Mouse (Mus musculus) midbrain, postnatal 0 days (tissue): ENCODE data around the gene Tacc2. TPM values are rescaled to one million over a fixed set of nuclear protein-coding genes. Genes with fewer than 3 reads are reported as not detected.

Experiments
- ATAC-seq: fragments of 200-750 bp; cut with Nextera tagmentation; 2 replicates; pipeline ENCODE4 v1.8.0; 2017; ENCODE audit warnings: moderate number of reproducible peaks, mild to moderate bottlenecking, moderate TSS enrichment, moderate library complexity; ENCODE audit not compliant: low FRiP score
- DNase-seq: peaks from one replicate; pipeline ENCODE4 v3.0.0-alpha.2; 2015; ENCODE audit warnings: low spot score
- H3K27ac ChIP-seq: fragments of 300-500 bp; sonication (generic); 2 replicates; pipeline ENCODE4 v1.5.1; 2014; ENCODE audit warnings: low read depth, mild to moderate bottlenecking, low read length, mixed read lengths
- H3K27me3 ChIP-seq: fragments of 300-500 bp; sonication (generic); 2 replicates; pipeline ENCODE4 v1.6.1; 2014; ENCODE audit warnings: low read length, control low read depth, mixed read lengths; ENCODE audit not compliant: insufficient read depth
- H3K36me3 ChIP-seq: fragments of 300-500 bp; sonication (generic); 2 replicates; pipeline ENCODE4 v1.6.1; 2014; ENCODE audit warnings: low read length, control low read depth, mixed read lengths; ENCODE audit not compliant: insufficient read depth
- H3K4me1 ChIP-seq: fragments of 300-500 bp; sonication (generic); 2 replicates; pipeline ENCODE4 v1.6.1; 2014; ENCODE audit warnings: mild to moderate bottlenecking, control low read depth, antibody characterized with exemption, low read length, mixed read lengths; ENCODE audit not compliant: insufficient read depth
- H3K4me2 ChIP-seq: fragments of 300-500 bp; sonication (generic); 2 replicates; pipeline ENCODE4 v1.6.1; 2014; ENCODE audit warnings: low read depth, mild to moderate bottlenecking, low read length, mixed read lengths; ENCODE audit not compliant: poor library complexity, severe bottlenecking
- H3K4me3 ChIP-seq: fragments of 300-500 bp; sonication (generic); 2 replicates; pipeline ENCODE4 v1.5.1; 2014; ENCODE audit warnings: low read depth, mild to moderate bottlenecking, low read length, moderate library complexity
- H3K9ac ChIP-seq: fragments of 300-500 bp; sonication (generic); replicated peaks from 2 replicates; pipeline ENCODE4 v1.6.1; 2014; ENCODE audit warnings: mild to moderate bottlenecking, low read length, moderate library complexity, mixed read lengths; ENCODE audit not compliant: poor library complexity, severe bottlenecking
- H3K9me3 ChIP-seq: fragments of 300-500 bp; sonication (generic); 2 replicates; pipeline ENCODE4 v1.6.1; 2016; ENCODE audit warnings: low read length, control low read depth
- CTCF ChIP-seq: IDR thresholded peaks from 2 replicates; pipeline ENCODE4 v1.5.1; 2016; ENCODE audit warnings: antibody characterized with exemption, mild to moderate bottlenecking
- WGBS: fragments of 180-500 bp; shearing (Covaris S2); extraction: QIAGEN DNeasy Blood & Tissue Kit; methylation state at CpG from one replicate; pipeline ENCODE4 v1.1.7; 2014; 5-methylcytosine and 5-hydroxymethylcytosine counted together
- polyA plus RNA-seq: library from polyadenylated mRNA; unstranded; fragments of >200 nt; fragmentation: Nextera tagmentation; extraction: Ambion mirVana; gene quantifications from 2 replicates; pipeline ENCODE4 v1.2.1, GENCODE M21; 2015
- total RNA-seq: library from RNA; depleted of rRNA; stranded (reverse); fragments of >200 nt; gene quantifications from 2 replicates; pipeline ENCODE4 v1.2.3, GENCODE M21; 2014

Gene Tacc2
- total and polyA plus RNA-seq, 2 experiments from 2014 or later: 54.8 to 55.9 TPM

GRCm38 (mm10) chr7:130708940-130709339 is 131.7 kb downstream of the Tacc2 start:
- Histone ChIP-seq H3K4me2 (no peak overlapping the region), H3K4me3 (no peak overlapping the region), H3K27me3 (no peaks in the 10 kb centered on the region), H3K9me3 (no peaks in the 10 kb centered on the region), H3K9ac (no peak overlapping the region), H3K36me3 (no peaks in the 10 kb centered on the region), H3K4me1 (peaks cover 7% of the 10 kb centered on the region; the same call in 1 of the 2 replicates), H3K27ac (no peak overlapping the region)
- no peak for ATAC-seq
- no peak for DNase-seq
- WGBS: 54% methylated on average over 9 of the region's 9 CpGs
- no peak for TF ChIP-seq CTCF

- Histone ChIP-seq H3K9me3 (no peaks in the 10 kb centered on the region), H3K27me3 (no peaks in the 10 kb centered on the region), H3K36me3 (no peaks in the 10 kb centered on the region), H3K4me3 (no peak overlapping the region), H3K9ac (no peak overlapping the region), H3K27ac (no peak overlapping the region), H3K4me2 (no peak overlapping the region), H3K4me1 (peaks cover 7% of the 10 kb centered on the region; the same call in 1 of the 2 replicates)
- TF ChIP-seq CTCF: no peak
- 52% methylated on average over 9 of the region's 9 CpGs for WGBS
- no peak for ATAC-seq
- no peak for DNase-seq
Observed at GRCm38 (mm10) chr7:130709372-130710274, 132.4 kb downstream of the Tacc2 start.

GRCm38 (mm10) chr7:130711851-130712250 is 134.6 kb downstream of the Tacc2 start:
- WGBS: 92% methylated on average over 7 of the region's 7 CpGs
- no peak for TF ChIP-seq CTCF
- Histone ChIP-seq H3K4me3 (no peak overlapping the region), H3K4me2 (no peak overlapping the region), H3K9ac (no peak overlapping the region), H3K9me3 (no peaks in the 10 kb centered on the region), H3K36me3 (peaks cover 4% of the 10 kb centered on the region; the same call in 1 of the 2 replicates), H3K27me3 (no peaks in the 10 kb centered on the region), H3K4me1 (peaks cover 7% of the 10 kb centered on the region; the same call in 1 of the 2 replicates), H3K27ac (no peak overlapping the region)
- DNase-seq (no peak), ATAC-seq (no peak)

GRCm38 (mm10) chr7:130713319-130713718 is 136.1 kb downstream of the Tacc2 start:
- TF ChIP-seq CTCF: no peak
- DNase-seq (no peak), ATAC-seq (no peak; the same call in 1 of the 2 replicates)
- 30% methylated on average over 6 of the region's 6 CpGs for WGBS
- peaks cover 6% of the 10 kb centered on the region; the same call in 1 of the 2 replicates for H3K36me3 ChIP-seq
- H3K4me1 ChIP-seq: peaks cover 5% of the 10 kb centered on the region; the same call in 1 of the 2 replicates
- no peak overlapping the region for H3K27ac ChIP-seq
- H3K4me2 ChIP-seq: no peak overlapping the region
- no peaks in the 10 kb centered on the region for H3K27me3 ChIP-seq
- H3K4me3 ChIP-seq: no peak overlapping the region
- no peak overlapping the region for H3K9ac ChIP-seq
- H3K9me3 ChIP-seq: no peaks in the 10 kb centered on the region

GRCm38 (mm10) chr7:130715467-130715866 is 138.2 kb downstream of the Tacc2 start:
- Histone ChIP-seq H3K4me2 (no peak overlapping the region), H3K36me3 (peaks cover 11% of the 10 kb centered on the region; the same call in 1 of the 2 replicates), H3K9me3 (no peaks in the 10 kb centered on the region), H3K27me3 (no peaks in the 10 kb centered on the region), H3K4me3 (no peak overlapping the region), H3K9ac (no peak overlapping the region), H3K4me1 (peaks cover 8% of the 10 kb centered on the region; the same call in 1 of the 2 replicates), H3K27ac (no peak overlapping the region)
- TF ChIP-seq CTCF: no peak
- ATAC-seq (no peak; the same call in 1 of the 2 replicates), DNase-seq (peak; percentile 58)
- 82% methylated on average over 3 of the region's 3 CpGs for WGBS

GRCm38 (mm10) chr7:130716341-130716740 is 139.1 kb downstream of the Tacc2 start:
- no peak for TF ChIP-seq CTCF
- H3K27me3 ChIP-seq: no peaks in the 10 kb centered on the region
- H3K9ac ChIP-seq: no peak overlapping the region
- no peak overlapping the region for H3K27ac ChIP-seq
- H3K4me1 ChIP-seq: peaks cover 8% of the 10 kb centered on the region; the same call in 1 of the 2 replicates
- H3K4me3 ChIP-seq: no peak overlapping the region
- ATAC-seq (no peak), DNase-seq (no peak)
- WGBS: 98% methylated on average over 4 of the region's 4 CpGs
- H3K36me3 ChIP-seq: peaks cover 11% of the 10 kb centered on the region; the same call in 1 of the 2 replicates
- H3K9me3 ChIP-seq: no peaks in the 10 kb centered on the region
- H3K4me2 ChIP-seq: no peak overlapping the region
